Mouse (Mus musculus): ENCODE results near the gene Ddx4.

Ddx4 gene

GRCm38 (mm10) chr13:112556501-112556900 lies 95.8 kb downstream of the Ddx4 start:
- DNase-seq (ENCODE audit: low read depth, low spot score) = no peak

DNA sequence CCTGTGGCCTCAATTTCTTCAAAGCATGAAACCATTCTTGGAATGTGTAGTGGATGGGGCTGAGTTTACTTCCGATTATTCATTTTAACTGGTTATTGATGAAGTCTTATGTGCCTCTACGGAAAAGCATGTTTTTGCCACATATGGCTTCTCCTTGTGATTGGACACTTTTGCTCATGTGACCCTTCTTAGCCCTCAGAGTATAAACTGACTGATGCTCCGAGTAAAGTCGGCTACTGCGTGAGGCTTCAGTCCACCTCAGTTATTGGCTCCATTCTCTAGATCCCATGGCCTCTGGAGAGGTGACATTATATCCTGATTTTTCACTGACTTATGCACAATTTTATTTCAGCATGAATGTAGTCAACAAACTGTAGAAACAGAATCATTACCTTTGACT lies 99.0 kb downstream of the Ddx4 start:
- DNase-seq (ENCODE audit: low read depth, low spot score) = no peak

- DNase-seq (ENCODE audit: low read depth, low spot score) = no peak
Observed at GRCm38 (mm10) chr13:112551641-112552548, 100.4 kb downstream of the Ddx4 start.

Measured in ZHBTc4 (cell line).